Mouse (Mus musculus) left cerebral cortex, adult 2 months (tissue): Measurements from ENCODE around the gene Gak. TPM values are rescaled to one million over a fixed set of nuclear protein-coding genes. Genes with fewer than 3 reads are reported as not detected.

Source experiments
- DNase-seq, 2 experiments: peaks; one replicate each; pipeline ENCODE4 v3.0.0; 2021 to 2022; ENCODE audit warnings: low spot score in 2 of 2, mixed read lengths in 1 of 2; ENCODE audit errors: extremely low spot score in 1 of 2
- H3K27ac ChIP-seq: fragments of 200-600 bp; 2 replicates; pipeline ENCODE4 v1.8.1; 2022
- H3K4me3 ChIP-seq: fragments of 200-600 bp; 2 replicates; pipeline ENCODE4 v1.8.1; 2022
- CTCF ChIP-seq: fragments of 200-600 bp; IDR thresholded peaks from 2 replicates; pipeline ENCODE4 v1.8.1; 2022; ENCODE audit warnings: antibody characterized with exemption, mild to moderate bottlenecking, moderate library complexity
- intact Hi-C: fragments of 180-260 bp; cut with DNase I; formaldehyde crosslinking; loops from one replicate; pipeline ENCODE4 v1.15.1; 2025
- total RNA-seq, 2 experiments: library from RNA; stranded (reverse); gene quantifications; 2 replicates each; pipeline ENCODE4 v1.2.3; 2021

Gak gene
- total RNA-seq, 2 experiments from 2014 or later, result 98.8 to 106 TPM

DNA sequence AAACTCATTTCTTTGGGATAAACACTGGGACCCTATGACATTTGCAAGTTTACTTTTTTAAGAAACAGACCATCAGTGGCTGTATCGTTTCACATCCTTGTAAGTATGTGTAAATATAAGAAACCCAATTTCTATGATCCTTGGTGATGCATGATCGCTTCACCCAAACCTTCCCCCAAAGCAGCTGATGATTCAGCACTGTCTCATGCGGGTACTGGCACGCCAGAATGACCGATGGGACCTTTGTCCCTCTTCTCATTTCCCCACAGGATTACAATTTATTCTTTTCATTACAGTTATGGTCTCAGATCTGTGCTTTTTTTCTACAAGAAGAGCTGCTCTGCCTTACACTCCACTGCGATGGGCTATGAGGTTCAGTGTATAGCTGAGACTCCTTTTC is 56.5 kb downstream of the Gak start:
- no peak for DNase-seq
- Histone ChIP-seq H3K4me3 (no peak overlapping the region), H3K27ac (no peak overlapping the region)
- intact Hi-C loops, result no loop called here
- TF ChIP-seq CTCF, result no peak

- H3K4me3 ChIP-seq, result no peak overlapping the region
- intact Hi-C loops, result no loop called here
- no peak overlapping the region for H3K27ac ChIP-seq
- no peak for DNase-seq
- TF ChIP-seq CTCF, result no peak
Measured at GRCm38 (mm10) chr5:108570991-108571390, 58.6 kb downstream of the Gak start.

DNA sequence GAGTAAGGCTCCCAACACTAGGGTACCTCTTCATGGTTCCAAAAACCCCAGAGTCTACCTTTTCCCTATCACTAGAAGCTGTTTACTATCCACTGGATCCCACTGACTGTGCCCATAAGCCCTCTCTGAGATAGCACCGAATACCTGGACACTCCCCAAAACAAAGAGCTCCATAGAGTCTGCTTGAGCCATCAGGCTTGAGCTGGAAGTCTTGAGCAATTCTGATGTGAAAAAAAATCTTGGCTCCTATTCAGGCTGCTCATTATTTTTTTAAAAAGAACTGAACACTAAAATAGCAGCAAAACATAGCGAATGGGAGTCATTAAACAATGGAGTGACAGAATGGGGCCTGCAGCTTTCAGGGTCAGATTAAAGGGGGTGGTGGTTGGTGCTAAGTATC is 62.5 kb downstream of the Gak start:
- no peak overlapping the region for H3K27ac ChIP-seq
- no peak overlapping the region for H3K4me3 ChIP-seq
- DNase-seq, result no peak
- no peak for TF ChIP-seq CTCF
- intact Hi-C loops, result no loop called here

DNA sequence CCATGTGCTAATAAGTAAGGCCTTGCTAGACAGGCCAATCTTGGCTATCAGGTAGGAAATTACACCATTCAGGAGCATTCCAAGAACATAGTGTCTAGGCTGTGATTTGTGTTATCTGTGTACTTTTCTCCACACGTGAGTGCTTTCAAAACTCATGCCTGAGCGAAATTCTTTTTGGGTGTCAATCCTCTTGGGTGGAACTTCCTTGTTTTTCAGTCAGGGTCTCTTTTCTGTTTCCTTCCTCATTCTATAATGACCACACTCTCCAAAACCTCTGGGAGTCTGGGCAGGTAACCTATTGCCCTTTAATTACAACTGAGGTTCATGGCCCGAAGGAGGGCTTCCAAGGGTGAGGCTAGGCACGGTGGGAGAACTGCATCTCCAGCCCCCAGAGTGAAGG is 63.0 kb downstream of the Gak start:
- intact Hi-C loops, result no loop called here
- TF ChIP-seq CTCF, result no peak
- Histone ChIP-seq H3K27ac (no peak overlapping the region), H3K4me3 (no peak overlapping the region)
- DNase-seq, result no peak

- no peak for TF ChIP-seq CTCF
- DNase-seq, result no peak
- Histone ChIP-seq H3K27ac (no peak overlapping the region), H3K4me3 (no peak overlapping the region)
- intact Hi-C loops, result no loop called here
Measured at GRCm38 (mm10) chr5:108565381-108565780, 64.2 kb downstream of the Gak start.

DNA sequence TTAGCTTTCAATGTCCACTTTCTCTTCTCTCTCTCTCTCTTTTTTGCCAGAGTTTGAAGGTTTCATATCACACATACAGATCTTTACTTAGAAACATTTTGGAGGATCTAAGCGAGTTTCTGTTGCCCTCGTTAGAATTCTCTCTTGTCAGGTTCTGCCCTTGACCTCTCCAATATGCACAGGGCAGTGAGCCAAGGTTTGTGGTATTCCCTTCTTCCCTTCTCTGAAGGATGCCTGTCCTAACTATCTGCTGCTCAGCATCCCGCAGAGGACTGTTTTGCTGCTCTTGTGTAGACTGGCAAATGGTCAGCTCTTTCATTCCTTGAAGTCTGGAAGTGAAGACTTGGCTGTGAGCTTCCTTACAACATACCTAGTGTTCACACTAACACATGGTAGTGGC is 65.2 kb downstream of the Gak start:
- no peak for DNase-seq
- Histone ChIP-seq H3K27ac (no peak overlapping the region), H3K4me3 (no peak overlapping the region)
- intact Hi-C loops, result no loop called here
- TF ChIP-seq CTCF, result no peak

- TF ChIP-seq CTCF, result no peak
- intact Hi-C loops, result no loop called here
- H3K27ac ChIP-seq, result no peak overlapping the region
- no peak overlapping the region for H3K4me3 ChIP-seq
- no peak for DNase-seq
Measured at GRCm38 (mm10) chr5:108562483-108562882, 67.1 kb downstream of the Gak start.

DNA sequence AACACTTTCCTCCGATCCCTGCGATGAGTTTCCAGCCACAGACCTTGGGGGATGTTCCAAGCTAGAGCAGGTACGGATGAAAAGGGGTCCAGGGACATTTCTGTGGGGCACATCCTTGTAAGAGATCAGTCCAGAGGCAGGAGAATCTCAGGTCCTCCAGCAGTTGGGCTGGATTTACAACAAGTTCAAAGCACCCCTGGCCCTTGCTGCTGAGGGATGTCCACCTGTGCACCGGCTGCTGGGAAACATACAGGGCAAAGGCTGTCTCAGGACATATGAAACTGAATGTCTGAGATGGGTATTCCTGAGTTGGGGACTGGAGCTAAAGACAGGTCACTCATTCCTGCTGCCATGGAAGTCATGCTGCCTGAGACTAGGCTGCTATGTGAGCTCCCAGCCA is 72.6 kb downstream of the Gak start:
- intact Hi-C loops, result no loop called here
- no peak for DNase-seq
- no peak overlapping the region for H3K4me3 ChIP-seq
- no peak overlapping the region for H3K27ac ChIP-seq
- no peak for TF ChIP-seq CTCF

DNA sequence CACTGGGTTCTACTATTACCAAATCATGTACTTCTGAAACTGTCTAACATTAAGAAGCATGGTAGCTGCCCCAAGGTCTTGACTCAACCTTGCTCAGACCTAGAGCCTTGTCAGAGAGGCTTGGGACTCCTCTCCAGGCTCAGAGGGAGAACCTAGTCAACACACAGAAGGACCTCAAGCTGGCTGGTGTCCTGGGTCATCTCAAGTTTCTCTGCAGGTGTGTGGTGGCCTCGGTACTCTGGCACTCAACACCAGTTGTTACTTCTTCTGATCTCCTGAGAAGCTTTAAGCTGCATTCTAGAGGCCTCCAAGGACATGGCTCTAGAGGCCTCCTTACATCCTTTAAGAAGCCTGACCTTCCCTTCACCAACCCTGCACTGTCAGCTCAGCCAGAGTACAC is 75.5 kb downstream of the Gak start:
- no peak for TF ChIP-seq CTCF
- Histone ChIP-seq H3K27ac (no peak overlapping the region), H3K4me3 (no peak overlapping the region)
- DNase-seq, result no peak
- intact Hi-C loops, result no loop called here

DNA sequence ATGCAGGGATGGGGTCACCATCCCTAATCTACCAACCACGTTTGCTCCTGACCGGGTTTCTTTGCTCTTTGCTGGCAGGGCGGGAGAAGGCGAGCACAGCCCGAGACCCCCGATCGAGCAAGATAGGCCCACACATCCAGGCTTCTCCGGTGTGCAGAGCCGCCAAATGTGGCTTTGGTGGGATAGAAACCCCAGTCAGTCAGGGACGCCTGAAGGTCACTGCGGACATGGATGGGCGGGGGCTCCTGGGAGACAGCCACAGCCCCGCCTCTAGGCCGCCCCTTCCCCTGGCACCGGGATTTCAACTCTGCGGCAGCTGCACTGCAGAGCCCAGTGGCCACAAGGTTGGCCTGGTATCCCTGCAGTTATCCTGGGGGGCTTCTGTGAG is 79.4 kb downstream of the Gak start:
- Histone ChIP-seq H3K27ac (peak overlapping the region; percentile 97), H3K4me3 (peak overlapping the region; percentile 60)
- intact Hi-C loops, result no loop called here
- DNase-seq, result peak in 1 of 2 experiments; percentile 44
- TF ChIP-seq CTCF, result no peak

DNA sequence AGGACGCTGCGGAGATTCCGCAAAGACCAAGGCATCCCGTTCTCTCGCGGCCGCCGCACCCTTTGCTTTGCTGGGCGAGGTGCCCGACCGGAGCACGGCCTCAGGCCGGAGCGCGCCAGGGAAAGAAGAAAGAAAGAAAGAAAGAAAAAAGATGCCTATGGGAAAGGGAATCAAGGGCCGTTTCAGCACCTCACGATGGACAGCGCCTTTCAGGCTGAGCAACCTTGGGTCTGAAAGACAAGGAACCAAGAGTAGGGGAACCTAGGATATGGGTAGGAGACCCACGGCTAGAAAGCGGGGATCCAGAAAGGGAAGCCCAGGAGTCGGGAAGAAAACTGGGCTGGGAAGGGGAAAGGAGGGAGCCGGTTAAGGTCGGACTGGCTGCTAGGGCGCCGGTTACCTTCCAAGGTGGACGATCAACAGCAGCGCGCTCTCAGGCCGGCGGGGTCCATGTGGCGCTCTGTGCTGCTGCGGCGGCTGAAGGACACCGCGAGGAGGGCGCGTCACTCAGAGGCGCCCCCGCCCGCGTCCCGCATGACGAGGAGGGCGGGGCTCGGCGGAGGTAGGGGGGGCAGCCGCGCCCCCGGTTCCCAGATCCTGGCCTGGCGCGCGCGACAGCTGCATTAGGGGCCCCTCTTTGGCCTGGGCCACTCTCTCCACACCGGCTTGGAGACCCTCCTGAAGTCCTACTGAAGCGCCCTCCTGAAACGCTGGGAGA is 79.9 kb downstream of the Gak start, which contains the start of gene Cplx1:
Gene Cplx1, minus strand, starts transcription at position 536 of the 718 bp plus-strand sequence.
- Histone ChIP-seq H3K27ac (peak within 1 kb of the TSS; percentile 97), H3K4me3 (peak within 1 kb of the TSS; percentile 60)
- peak; percentile 78 to 81 for DNase-seq
- intact Hi-C loops, result no loop called here
- no peak for TF ChIP-seq CTCF

GRCm38 (mm10) chr5:108549137-108549488 is 80.4 kb downstream of the Gak start:
- no peak for DNase-seq
- peak overlapping the region; percentile 60 for H3K4me3 ChIP-seq
- intact Hi-C loops, result no loop called here
- TF ChIP-seq CTCF, result no peak
- peak overlapping the region; percentile 97 for H3K27ac ChIP-seq

DNA sequence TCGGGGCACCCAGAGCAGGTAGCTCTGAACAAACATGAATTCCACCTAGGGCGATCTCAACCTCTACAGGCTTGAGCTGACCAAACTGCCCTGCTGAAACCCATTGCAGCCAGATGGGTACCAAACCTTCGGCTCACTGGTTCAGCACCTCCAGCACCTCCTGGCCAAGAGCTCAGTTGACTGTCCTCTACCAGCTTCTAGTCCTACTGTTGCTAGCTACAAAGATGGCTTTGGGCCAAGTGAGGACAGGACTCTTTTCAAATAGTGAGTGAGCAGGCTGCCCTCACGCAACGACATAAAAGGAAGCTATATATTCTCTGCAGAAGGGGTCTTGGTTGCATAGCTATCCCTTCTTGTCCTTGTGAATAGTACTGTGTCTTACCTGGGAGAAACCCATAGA is 81.9 kb downstream of the Gak start:
- H3K27ac ChIP-seq, result no peak overlapping the region
- no peak for DNase-seq
- intact Hi-C loops, result no loop called here
- no peak for TF ChIP-seq CTCF
- peak overlapping the region; percentile 21; the same call in 1 of the 2 replicates for H3K4me3 ChIP-seq
